Mouse (Mus musculus): ENCODE results near the gene Vwa3a. TPM values are rescaled to one million over a fixed set of nuclear protein-coding genes. Genes with fewer than 3 reads are reported as not detected.

Vwa3a gene
- total RNA-seq, 2 experiments from 2014 or later: 0.48 to 1.1 TPM

GRCm38 (mm10) chr7:120722063-120722462 is 17.1 kb upstream of the Vwa3a start:
- H3K4me3 ChIP-seq: no peak overlapping the region
- no peak for DNase-seq
- H3K27ac ChIP-seq: peak overlapping the region; percentile 64
- no peak for TF ChIP-seq CTCF (IDR thresholded peaks at IDR 0.05)
- intact Hi-C loops (cut with DNase I): no loop called here

- H3K4me3 ChIP-seq: no peak overlapping the region
- intact Hi-C loops (cut with DNase I): no loop called here
- TF ChIP-seq CTCF (IDR thresholded peaks at IDR 0.05): no peak
- DNase-seq: no peak
- H3K27ac ChIP-seq: no peak overlapping the region
Observed at GRCm38 (mm10) chr7:120722839-120723278, 16.3 kb upstream of the Vwa3a start.

GRCm38 (mm10) chr7:120727581-120727980 is 11.5 kb upstream of the Vwa3a start:
- peak; percentile 87 for TF ChIP-seq CTCF (IDR thresholded peaks at IDR 0.05)
- no peak for DNase-seq
- intact Hi-C loops (cut with DNase I): loop anchor here (2.0 kb wide), 1 partner anchor 51 kb away; the partner anchor contains the start of gene Mosmo
- Histone ChIP-seq H3K4me3 (no peak overlapping the region), H3K27ac (no peak overlapping the region)

- Histone ChIP-seq H3K27ac (peak overlapping the region; percentile 76), H3K4me3 (peak overlapping the region; percentile 60)
- TF ChIP-seq CTCF (IDR thresholded peaks at IDR 0.05): no peak
- DNase-seq: no peak
- intact Hi-C loops (cut with DNase I): no loop called here
Observed at GRCm38 (mm10) chr7:120729635-120730034, 9.5 kb upstream of the Vwa3a start.

GRCm38 (mm10) chr7:120732906-120733305 is 6.2 kb upstream of the Vwa3a start:
- Histone ChIP-seq H3K4me3 (no peak overlapping the region), H3K27ac (no peak overlapping the region)
- TF ChIP-seq CTCF (IDR thresholded peaks at IDR 0.05): no peak
- no peak for DNase-seq
- intact Hi-C loops (cut with DNase I): no loop called here

GRCm38 (mm10) chr7:120739558-120740101 is 512 bp downstream of the Vwa3a start:
- peak overlapping the region; percentile 45 for H3K4me3 ChIP-seq
- no peak for DNase-seq
- peak; percentile 17; the same call in 1 of the 2 replicates for TF ChIP-seq CTCF (IDR thresholded peaks at IDR 0.05)
- intact Hi-C loops (cut with DNase I): no loop called here
- peak overlapping the region; percentile 68 for H3K27ac ChIP-seq

- H3K4me3 ChIP-seq: no peak overlapping the region
- DNase-seq: no peak
- peak overlapping the region; percentile 24 for H3K27ac ChIP-seq
- intact Hi-C loops (cut with DNase I): no loop called here
- TF ChIP-seq CTCF (IDR thresholded peaks at IDR 0.05): no peak
Observed at GRCm38 (mm10) chr7:120743366-120744351, 4.5 kb downstream of the Vwa3a start.

- peak overlapping the region; percentile 31 for H3K27ac ChIP-seq
- intact Hi-C loops (cut with DNase I): no loop called here
Observed at GRCm38 (mm10) chr7:120744606-120745005, 5.5 kb downstream of the Vwa3a start.

GRCm38 (mm10) chr7:120746029-120746428 is 6.9 kb downstream of the Vwa3a start:
- Histone ChIP-seq H3K27ac (peak overlapping the region; percentile 46; the same call in 1 of the 2 replicates), H3K4me3 (no peak overlapping the region)
- intact Hi-C loops (cut with DNase I): no loop called here
- no peak for DNase-seq
- no peak for TF ChIP-seq CTCF (IDR thresholded peaks at IDR 0.05)

More at GRCm38 (mm10) chr7:120744606-120745005, 5.5 kb downstream of the Vwa3a start:
- no peak for TF ChIP-seq CTCF (IDR thresholded peaks at IDR 0.05)
- no peak for DNase-seq
- H3K4me3 ChIP-seq: no peak overlapping the region

GRCm38 (mm10) chr7:120746821-120747220 is 7.7 kb downstream of the Vwa3a start:
- Histone ChIP-seq H3K27ac (0 out of 2 replicates have a peak overlapping the region, but pooled peaks have one; percentile 12), H3K4me3 (no peak overlapping the region)
- no peak for TF ChIP-seq CTCF (IDR thresholded peaks at IDR 0.05)
- DNase-seq: no peak
- intact Hi-C loops (cut with DNase I): no loop called here

- Histone ChIP-seq H3K4me3 (no peak overlapping the region), H3K27ac (no peak overlapping the region)
- no peak for DNase-seq
- no peak for TF ChIP-seq CTCF (IDR thresholded peaks at IDR 0.05)
- intact Hi-C loops (cut with DNase I): no loop called here
Observed at GRCm38 (mm10) chr7:120748478-120748877, 9.4 kb downstream of the Vwa3a start.

GRCm38 (mm10) chr7:120751330-120751729 is 12.2 kb downstream of the Vwa3a start:
- no peak for TF ChIP-seq CTCF (IDR thresholded peaks at IDR 0.05)
- Histone ChIP-seq H3K4me3 (no peak overlapping the region), H3K27ac (no peak overlapping the region)
- no peak for DNase-seq
- intact Hi-C loops (cut with DNase I): no loop called here

- TF ChIP-seq CTCF (IDR thresholded peaks at IDR 0.05): no peak
- no peak for DNase-seq
- intact Hi-C loops (cut with DNase I): no loop called here
- Histone ChIP-seq H3K4me3 (no peak overlapping the region), H3K27ac (no peak overlapping the region)
Observed at GRCm38 (mm10) chr7:120751906-120752305, 12.8 kb downstream of the Vwa3a start.
